14 mouse cellular contexts compared by ENCODE assay signal in genomic region chr9:109118106-109118505, GRCm38 (mm10). TPM values are rescaled to one million over a fixed set of nuclear protein-coding genes. Genes with fewer than 3 reads are reported as not detected.
DNase-seq lines count a peak whose midpoint lies in the region; ATAC-seq lines count a peak whose summit lies in the region.
"Had no signal": no experiment of that assay in that cellular context is flagged by ENCODE, and none has a peak within 500 bp of the region (broad histone marks: within the 10 kb centered on the region; RNA-seq: fewer than 3 reads in every experiment).

No protein-coding gene starts in this region.

- intact Hi-C loops in gastrocnemius, postnatal 36 days (cut with DNase I) = no loop called here

- H3K27me3 ChIP-seq in limb, embryonic 15.5 days = no peaks in the 10 kb centered on the region
- H3K27me3 ChIP-seq in limb, embryonic 10.5 days (ENCODE audit: low read depth, poor library complexity, severe bottlenecking) = no peaks in the 10 kb centered on the region
- no peaks in the 10 kb centered on the region for H3K27me3 ChIP-seq in intestine, embryonic 15.5 days (replicated peaks)

- DNase-seq in gastrocnemius, postnatal 25 days = peak; percentile 46
- no peak for DNase-seq in gastrocnemius, postnatal 10 days
- no peak for DNase-seq in limb, embryonic 10.5 days (ENCODE audit: low spot score)
- DNase-seq in gastrocnemius, postnatal 36 days = peak; percentile 21 to 31
- peak; percentile 72 for DNase-seq in lung, postnatal 10 days
- DNase-seq: cerebellum, adult 2 months; layer of hippocampus, adult 9-11 months had no signal

- 88% methylated on average over 4 of the region's 4 CpGs for WGBS in limb, embryonic 15.5 days
- WGBS in limb, embryonic 10.5 days = 96% methylated on average over 4 of the region's 4 CpGs
- WGBS in intestine, embryonic 15.5 days = 90% methylated on average over 4 of the region's 4 CpGs

- no peak for ATAC-seq in limb, embryonic 15.5 days (ENCODE audit: insufficient number of reproducible peaks, low FRiP score, low TSS enrichment, low read depth)
- no peak for ATAC-seq in intestine, embryonic 15.5 days
- no peak for ATAC-seq in megakaryocyte progenitor cell, adult 5-6 weeks (replicated peaks; ENCODE audit: poor library complexity)
- ATAC-seq: hindbrain, embryonic 16.5 days had no signal

- no peak overlapping the region for H3K4me3 ChIP-seq in limb, embryonic 15.5 days
- H3K4me3 ChIP-seq in limb, embryonic 10.5 days = no peak overlapping the region
- no peak overlapping the region for H3K4me3 ChIP-seq in intestine, embryonic 15.5 days (replicated peaks)

- no peaks in the 10 kb centered on the region for H3K4me1 ChIP-seq in limb, embryonic 15.5 days
- peaks cover 2% of the 10 kb centered on the region; the same call in 1 of the 2 replicates for H3K4me1 ChIP-seq in limb, embryonic 10.5 days
- H3K4me1 ChIP-seq in intestine, embryonic 15.5 days (replicated peaks) = no peaks in the 10 kb centered on the region

- H3K27ac ChIP-seq in limb, embryonic 15.5 days = 0 out of 2 replicates have a peak overlapping the region, but pooled peaks have one; percentile 1
- H3K27ac ChIP-seq in limb, embryonic 10.5 days = no peak overlapping the region
- H3K27ac ChIP-seq in intestine, embryonic 15.5 days = no peak overlapping the region

- no peak overlapping the region for H3K9ac ChIP-seq in limb, embryonic 15.5 days
- H3K9ac ChIP-seq in intestine, embryonic 15.5 days = no peak overlapping the region

- H3K9me3 ChIP-seq in limb, embryonic 15.5 days = no peaks in the 10 kb centered on the region
- H3K9me3 ChIP-seq in limb, embryonic 10.5 days (replicated peaks) = no peaks in the 10 kb centered on the region
- no peaks in the 10 kb centered on the region for H3K9me3 ChIP-seq in intestine, embryonic 15.5 days

- peaks cover 56% of the 10 kb centered on the region for H3K36me3 ChIP-seq in limb, embryonic 15.5 days
- peaks cover 69% of the 10 kb centered on the region for H3K36me3 ChIP-seq in limb, embryonic 10.5 days
- H3K36me3 ChIP-seq in intestine, embryonic 15.5 days = peaks cover 22% of the 10 kb centered on the region

- H3K4me2 ChIP-seq in limb, embryonic 15.5 days = no peak overlapping the region
- H3K4me2 ChIP-seq in intestine, embryonic 15.5 days (replicated peaks) = no peak overlapping the region

RNA-seq across cellular contexts. Expression of gene Plxnb1, which starts 22.9 kb away (rescaled TPM):
- total RNA-seq in gastrocnemius, postnatal 25 days (2021) = 1 to 10 TPM; 1.0 to 1.7 TPM
- 1 to 10 TPM; 3.5 to 6.2 TPM for total RNA-seq in gastrocnemius, postnatal 10 days (2021)
- polyA plus RNA-seq in limb, embryonic 15.5 days (2015; fragmentation: Nextera tagmentation; extraction: Ambion mirVana) = 9.3 and 11.2 TPM in 2 replicates
- 18.6 and 23.7 TPM in 2 replicates for polyA plus RNA-seq in limb, embryonic 10.5 days (2016; fragmentation: Nextera tagmentation; extraction: Ambion mirVana)
- total RNA-seq in gastrocnemius, postnatal 36 days (2021) = under 1 TPM; 0.64 to 0.99 TPM
- polyA plus RNA-seq in intestine, embryonic 15.5 days (2015; fragmentation: Nextera tagmentation; extraction: Ambion mirVana) = 7.1 TPM in 2 replicates
- total RNA-seq in megakaryocyte progenitor cell, adult 5-6 weeks (2015) = not detected in 2 replicates
- not detected in 2 replicates for total RNA-seq in megakaryocyte progenitor cell, adult 5-6 weeks (2017)

RNA-seq across cellular contexts. Expression of gene Tma7, which starts 35.7 kb away (rescaled TPM):
- 100 to 1,000 TPM; 238 to 253 TPM for total RNA-seq in gastrocnemius, postnatal 25 days (2021)
- total RNA-seq in gastrocnemius, postnatal 10 days (2021) = 100 to 1,000 TPM; 213 to 219 TPM
- polyA plus RNA-seq in limb, embryonic 15.5 days (2015; fragmentation: Nextera tagmentation; extraction: Ambion mirVana) = 487 and 558 TPM in 2 replicates
- 805 and 864 TPM in 2 replicates for polyA plus RNA-seq in limb, embryonic 10.5 days (2016; fragmentation: Nextera tagmentation; extraction: Ambion mirVana)
- 100 to 1,000 TPM; 245 to 268 TPM for total RNA-seq in gastrocnemius, postnatal 36 days (2021)
- polyA plus RNA-seq in intestine, embryonic 15.5 days (2015; fragmentation: Nextera tagmentation; extraction: Ambion mirVana) = 619 and 707 TPM in 2 replicates
- total RNA-seq in megakaryocyte progenitor cell, adult 5-6 weeks (2015) = 411 and 433 TPM in 2 replicates
- 121 and 130 TPM in 2 replicates for total RNA-seq in megakaryocyte progenitor cell, adult 5-6 weeks (2017)

RNA-seq across cellular contexts. Expression of gene Ccdc51, which starts 35.8 kb away (rescaled TPM):
- 1 to 10 TPM; 6.9 to 7.5 TPM for total RNA-seq in gastrocnemius, postnatal 25 days (2021)
- total RNA-seq in gastrocnemius, postnatal 10 days (2021) = 1 to 10 TPM; 7.1 to 7.6 TPM
- polyA plus RNA-seq in limb, embryonic 15.5 days (2015; fragmentation: Nextera tagmentation; extraction: Ambion mirVana) = 12.5 and 13.6 TPM in 2 replicates
- 13.6 and 14.1 TPM in 2 replicates for polyA plus RNA-seq in limb, embryonic 10.5 days (2016; fragmentation: Nextera tagmentation; extraction: Ambion mirVana)
- total RNA-seq in gastrocnemius, postnatal 36 days (2021) = 1 to 10 TPM; 5.9 to 6.6 TPM
- polyA plus RNA-seq in intestine, embryonic 15.5 days (2015; fragmentation: Nextera tagmentation; extraction: Ambion mirVana) = 16.1 and 17.2 TPM in 2 replicates
- 5.8 and 8.6 TPM in 2 replicates for total RNA-seq in megakaryocyte progenitor cell, adult 5-6 weeks (2015)
- 14.6 and 15.2 TPM in 2 replicates for total RNA-seq in megakaryocyte progenitor cell, adult 5-6 weeks (2017)

RNA-seq across cellular contexts. Expression of gene Fbxw21, which starts 43.7 kb away (rescaled TPM):
- not detected for total RNA-seq in gastrocnemius, postnatal 25 days (2021)
- not detected for total RNA-seq in gastrocnemius, postnatal 10 days (2021)
- polyA plus RNA-seq in limb, embryonic 15.5 days (2015; fragmentation: Nextera tagmentation; extraction: Ambion mirVana) = not detected in 2 replicates
- not detected in 2 replicates for polyA plus RNA-seq in limb, embryonic 10.5 days (2016; fragmentation: Nextera tagmentation; extraction: Ambion mirVana)
- total RNA-seq in gastrocnemius, postnatal 36 days (2021) = not detected
- not detected in 2 replicates for polyA plus RNA-seq in intestine, embryonic 15.5 days (2015; fragmentation: Nextera tagmentation; extraction: Ambion mirVana)
- total RNA-seq in megakaryocyte progenitor cell, adult 5-6 weeks (2015) = not detected in 2 replicates
- not detected in 2 replicates for total RNA-seq in megakaryocyte progenitor cell, adult 5-6 weeks (2017)
- total RNA-seq: adrenal gland, postnatal 36 days had no signal
- polyA plus RNA-seq: cerebellum, adult 2 months; hindbrain, embryonic 16.5 days; limb, embryonic 14.5 days; thymus, postnatal 0 days had no signal

RNA-seq across cellular contexts. Expression of gene Atrip, which starts 44.2 kb away (rescaled TPM):
- total RNA-seq in gastrocnemius, postnatal 25 days (2021) = 1 to 10 TPM; 7.9 to 8.4 TPM
- total RNA-seq in gastrocnemius, postnatal 10 days (2021) = 10 to 100 TPM in 1 of 2 experiments, 1 to 10 TPM in 1; 7.6 to 11.6 TPM
- 25.4 and 27.4 TPM in 2 replicates for polyA plus RNA-seq in limb, embryonic 15.5 days (2015; fragmentation: Nextera tagmentation; extraction: Ambion mirVana)
- polyA plus RNA-seq in limb, embryonic 10.5 days (2016; fragmentation: Nextera tagmentation; extraction: Ambion mirVana) = 35.3 and 36.8 TPM in 2 replicates
- 1 to 10 TPM; 7.8 to 8.3 TPM for total RNA-seq in gastrocnemius, postnatal 36 days (2021)
- 21.3 and 22.4 TPM in 2 replicates for polyA plus RNA-seq in intestine, embryonic 15.5 days (2015; fragmentation: Nextera tagmentation; extraction: Ambion mirVana)
- 13.3 and 17.6 TPM in 2 replicates for total RNA-seq in megakaryocyte progenitor cell, adult 5-6 weeks (2015)
- total RNA-seq in megakaryocyte progenitor cell, adult 5-6 weeks (2017) = 15.3 and 20.1 TPM in 2 replicates

Comparison
In these comparisons a context has a peak if more than half of its experiments do, and no peak if none do; other contexts are left out.
1. DNase-seq: peak in gastrocnemius, postnatal 25 days (single experiment), gastrocnemius, postnatal 36 days (2 of 2) and lung, postnatal 10 days (single experiment); none in gastrocnemius, postnatal 10 days (single experiment) and limb, embryonic 10.5 days (single experiment).